Comparison of ENCODE assay signal across 8 mouse cellular contexts in the genomic region with DNA sequence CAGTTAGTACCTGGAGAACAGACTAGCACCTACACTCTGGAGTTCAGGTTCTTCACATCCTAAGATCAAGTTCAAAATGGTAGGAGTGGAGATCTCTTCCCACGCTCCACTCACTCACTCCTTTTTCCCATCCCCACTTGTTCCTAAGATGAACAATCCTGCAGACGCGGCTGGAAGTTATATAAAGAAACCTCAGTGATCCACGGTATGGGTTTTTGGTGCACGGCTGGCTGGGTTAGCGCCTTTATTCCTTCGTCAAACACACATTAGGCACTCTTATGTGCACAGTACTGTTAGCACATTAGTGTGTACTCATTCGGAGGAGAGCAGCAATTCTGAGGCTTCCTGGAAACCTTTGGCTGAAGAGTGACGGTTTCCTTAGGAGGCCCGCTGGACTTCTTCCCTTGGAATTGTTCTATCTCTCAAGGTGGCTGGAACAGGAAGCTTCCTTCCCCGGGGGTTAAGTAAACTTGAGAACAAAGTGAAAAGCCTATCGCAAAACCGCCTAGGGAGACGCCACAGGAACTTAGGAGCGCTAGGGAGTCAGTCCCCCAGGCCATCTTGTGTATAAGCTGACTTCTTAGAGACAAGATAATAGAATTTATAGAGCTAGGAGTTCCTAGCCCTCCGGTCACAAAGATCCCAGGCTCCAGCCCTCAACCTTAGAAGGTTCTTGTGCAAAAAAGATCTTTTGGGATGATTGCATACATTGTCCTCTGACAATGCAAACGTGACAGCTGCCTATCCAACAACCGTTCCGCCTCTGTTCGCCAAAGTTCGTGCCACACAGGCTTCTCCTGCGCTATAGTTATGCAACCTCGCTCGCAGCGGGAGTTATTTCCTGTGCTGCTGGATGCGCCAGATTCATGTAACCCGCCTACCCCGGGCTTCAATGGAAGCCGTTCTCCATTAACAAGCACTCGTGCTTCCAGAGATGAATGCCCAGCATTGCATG. TPM values are rescaled to one million over a fixed set of nuclear protein-coding genes. Genes with fewer than 3 reads are reported as not detected.
DNase-seq lines count a peak whose midpoint lies in the region; ATAC-seq and TF ChIP-seq lines count a peak whose summit lies in the region.

No protein-coding gene starts in this region.

- peaks cover 2% of the 10 kb centered on the region; the same call in 1 of the 2 replicates for H3K4me1 ChIP-seq in embryonic fibroblast, embryonic 13.5 days (ENCODE audit: control insufficient read depth, insufficient read depth, low read length)
- H3K4me1 ChIP-seq in heart, embryonic 10.5 days, result peaks cover 11% of the 10 kb centered on the region
- H3K4me1 ChIP-seq in kidney, embryonic 15.5 days, result peaks cover 16% of the 10 kb centered on the region
- H3K4me1 ChIP-seq in limb, embryonic 15.5 days, result peaks cover 13% of the 10 kb centered on the region
- peaks cover 15% of the 10 kb centered on the region for H3K4me1 ChIP-seq in midbrain, embryonic 16.5 days (ENCODE audit: control insufficient read depth, insufficient read depth, low read length)
- peaks cover 14% of the 10 kb centered on the region; the same call in 1 of the 2 replicates for H3K4me1 ChIP-seq in stomach, embryonic 14.5 days (ENCODE audit: control insufficient read depth, insufficient read depth, low read length)

- peak; percentile 58 for ATAC-seq in kidney, embryonic 15.5 days (replicated peaks; ENCODE audit: low FRiP score)
- ATAC-seq in limb, embryonic 15.5 days (ENCODE audit: insufficient number of reproducible peaks, low FRiP score, low TSS enrichment, low read depth), result peak; percentile 71
- peak; percentile 61 for ATAC-seq in midbrain, embryonic 16.5 days
- peak; percentile 38 for ATAC-seq in stomach, embryonic 14.5 days (ENCODE audit: insufficient number of reproducible peaks, insufficient read depth, low FRiP score, low read depth)

- no peaks in the 10 kb centered on the region for H3K36me3 ChIP-seq in heart, embryonic 10.5 days
- no peaks in the 10 kb centered on the region for H3K36me3 ChIP-seq in kidney, embryonic 15.5 days
- no peaks in the 10 kb centered on the region for H3K36me3 ChIP-seq in limb, embryonic 15.5 days
- no peaks in the 10 kb centered on the region for H3K36me3 ChIP-seq in midbrain, embryonic 16.5 days (ENCODE audit: control insufficient read depth, insufficient read depth, low read length)
- H3K36me3 ChIP-seq in stomach, embryonic 14.5 days (ENCODE audit: control insufficient read depth, insufficient read depth, low read length), result no peaks in the 10 kb centered on the region

- peak overlapping the region; percentile 97 for H3K9ac ChIP-seq in kidney, embryonic 15.5 days
- peak overlapping the region; percentile 99 for H3K9ac ChIP-seq in limb, embryonic 15.5 days
- H3K9ac ChIP-seq in midbrain, embryonic 16.5 days (ENCODE audit: low read depth, low read length), result peak overlapping the region; percentile 98
- H3K9ac ChIP-seq in stomach, embryonic 14.5 days (replicated peaks; ENCODE audit: low read depth, low read length), result peak overlapping the region; percentile 99

- no peak for TF ChIP-seq CTCF in embryonic fibroblast, embryonic 13.5 days (IDR thresholded peaks at IDR 0.05; ENCODE audit: borderline replicate concordance, insufficient read depth, low read length)

- no peaks in the 10 kb centered on the region for H3K9me3 ChIP-seq in heart, embryonic 10.5 days
- no peaks in the 10 kb centered on the region for H3K9me3 ChIP-seq in kidney, embryonic 15.5 days (replicated peaks)
- H3K9me3 ChIP-seq in limb, embryonic 15.5 days, result no peaks in the 10 kb centered on the region
- H3K9me3 ChIP-seq in midbrain, embryonic 16.5 days (replicated peaks; ENCODE audit: control insufficient read depth, low read length, poor library complexity, severe bottlenecking), result no peaks in the 10 kb centered on the region
- H3K9me3 ChIP-seq in stomach, embryonic 14.5 days (ENCODE audit: control insufficient read depth, low read depth, low read length), result no peaks in the 10 kb centered on the region

- peak overlapping the region; percentile 55 for H3K4me3 ChIP-seq in embryonic fibroblast, embryonic 13.5 days (ENCODE audit: insufficient read depth, low read length)
- H3K4me3 ChIP-seq in heart, embryonic 10.5 days, result peak overlapping the region; percentile 96
- peak overlapping the region; percentile 95 for H3K4me3 ChIP-seq in kidney, embryonic 15.5 days (replicated peaks)
- peak overlapping the region; percentile 98 for H3K4me3 ChIP-seq in limb, embryonic 15.5 days
- H3K4me3 ChIP-seq in midbrain, embryonic 16.5 days (ENCODE audit: low read depth, low read length), result peak overlapping the region; percentile 98
- H3K4me3 ChIP-seq in stomach, embryonic 14.5 days (ENCODE audit: low read depth, low read length), result peak overlapping the region; percentile 97

- DNase-seq in spleen, adult 12 weeks (ENCODE audit: low spot score), result peak; percentile 7
- no peak for DNase-seq in spleen, postnatal 14 days (ENCODE audit: low spot score in 2 of 2)
- DNase-seq in heart, embryonic 10.5 days (ENCODE audit: low spot score), result peak; percentile 82

- 3% methylated on average over 30 of the region's 30 CpGs for WGBS in heart, embryonic 10.5 days
- 6% methylated on average over 30 of the region's 30 CpGs for WGBS in kidney, embryonic 15.5 days
- 7% methylated on average over 30 of the region's 30 CpGs for WGBS in limb, embryonic 15.5 days
- WGBS in midbrain, embryonic 16.5 days, result 3% methylated on average over 30 of the region's 30 CpGs
- WGBS in stomach, embryonic 14.5 days, result 6% methylated on average over 30 of the region's 30 CpGs

- peak overlapping the region; percentile 70 for H3K4me2 ChIP-seq in kidney, embryonic 15.5 days
- H3K4me2 ChIP-seq in limb, embryonic 15.5 days, result peak overlapping the region; percentile 67
- H3K4me2 ChIP-seq in midbrain, embryonic 16.5 days (ENCODE audit: low read length), result peak overlapping the region; percentile 67
- H3K4me2 ChIP-seq in stomach, embryonic 14.5 days (replicated peaks; ENCODE audit: low read depth, low read length), result peak overlapping the region; percentile 82

- H3K27me3 ChIP-seq in heart, embryonic 10.5 days (ENCODE audit: insufficient read depth, poor library complexity, severe bottlenecking), result no peaks in the 10 kb centered on the region
- no peaks in the 10 kb centered on the region for H3K27me3 ChIP-seq in kidney, embryonic 15.5 days
- H3K27me3 ChIP-seq in limb, embryonic 15.5 days, result no peaks in the 10 kb centered on the region
- H3K27me3 ChIP-seq in midbrain, embryonic 16.5 days (ENCODE audit: control insufficient read depth, insufficient read depth, low read depth, low read length), result no peaks in the 10 kb centered on the region
- H3K27me3 ChIP-seq in stomach, embryonic 14.5 days (ENCODE audit: control insufficient read depth, insufficient read depth, low read length), result no peaks in the 10 kb centered on the region

- TF ChIP-seq POLR2A in embryonic fibroblast, embryonic 13.5 days (IDR thresholded peaks at IDR 0.05; ENCODE audit: low read depth, low read length), result peak; percentile 41

- peak overlapping the region; percentile 76 for H3K27ac ChIP-seq in embryonic fibroblast, embryonic 13.5 days (ENCODE audit: insufficient read depth, low read length)
- peak overlapping the region; percentile 99 for H3K27ac ChIP-seq in heart, embryonic 10.5 days
- peak overlapping the region; percentile 99 for H3K27ac ChIP-seq in kidney, embryonic 15.5 days
- H3K27ac ChIP-seq in limb, embryonic 15.5 days, result peak overlapping the region; percentile 100
- H3K27ac ChIP-seq in midbrain, embryonic 16.5 days (ENCODE audit: low read length), result peak overlapping the region; percentile 99
- H3K27ac ChIP-seq in stomach, embryonic 14.5 days (ENCODE audit: low read length), result peak overlapping the region; percentile 100

RNA-seq across cellular contexts. Expression of a gene that starts 1.6 kb away (rescaled TPM):
- polyA plus RNA-seq in embryonic fibroblast, embryonic 13.5 days (2011; ENCODE audit: insufficient read length, low read depth, missing spikeins), result 48.3 and 49.7 TPM in 2 replicates
- polyA plus RNA-seq in heart, embryonic 10.5 days (2016; fragmentation: Nextera tagmentation; extraction: Ambion mirVana), result 6.7 and 7.0 TPM in 2 replicates
- 12.1 and 15.0 TPM in 2 replicates for polyA plus RNA-seq in kidney, embryonic 15.5 days (2015; fragmentation: Nextera tagmentation; extraction: Ambion mirVana)
- polyA plus RNA-seq in limb, embryonic 15.5 days (2015; fragmentation: Nextera tagmentation; extraction: Ambion mirVana), result 12.4 and 16.5 TPM in 2 replicates
- 7.6 TPM in 2 replicates for polyA plus RNA-seq in midbrain, embryonic 16.5 days (2015; fragmentation: Nextera tagmentation; extraction: Ambion mirVana)
- 18.0 and 19.1 TPM in 2 replicates for polyA plus RNA-seq in stomach, embryonic 14.5 days (2014; fragmentation: Nextera tagmentation; extraction: Ambion mirVana)

Comparison
In these comparisons a context has a peak if more than half of its experiments do, and no peak if none do; other contexts are left out.
1. DNase-seq: peak in spleen, adult 12 weeks (single experiment) and heart, embryonic 10.5 days (single experiment); none in spleen, postnatal 14 days (0 of 2).
2. Peak in every context shown above with its lines, with median percentiles within 50 percentile points of each other: H3K27ac ChIP-seq, H3K4me3 ChIP-seq, ATAC-seq, H3K4me2 ChIP-seq and H3K9ac ChIP-seq.